Mouse (Mus musculus): ENCODE results near the gene Soat2.

Gene Soat2

GRCm38 (mm10) chr15:102193652-102194051 is 43.3 kb downstream of the Soat2 start:
- Histone ChIP-seq H3K4me3 (replicated peaks; ENCODE audit: low read length) (no peak overlapping the region), H3K4me1 (replicated peaks; ENCODE audit: low read depth, low read length) (peaks cover 79% of the 10 kb centered on the region), H3K27me3 (ENCODE audit: insufficient read depth, low read length) (no peaks in the 10 kb centered on the region), H3K9me3 (ENCODE audit: low read length) (no peaks in the 10 kb centered on the region), H3K36me3 (ENCODE audit: insufficient read depth, low read length) (peaks cover 52% of the 10 kb centered on the region)
- TF ChIP-seq POU5F1 (IDR thresholded peaks at IDR 0.05; ENCODE audit: borderline replicate concordance, low read length) (no peak), CTCF (conservative IDR thresholded peaks at IDR 0.05; ENCODE audit: low read length) (no peak), NANOG (IDR thresholded peaks at IDR 0.05; ENCODE audit: borderline replicate concordance, low read length) (no peak)

- Histone ChIP-seq H3K27me3 (ENCODE audit: insufficient read depth, low read length) (no peaks in the 10 kb centered on the region), H3K4me1 (replicated peaks; ENCODE audit: low read depth, low read length) (peaks cover 79% of the 10 kb centered on the region)
- TF ChIP-seq POU5F1 (IDR thresholded peaks at IDR 0.05; ENCODE audit: borderline replicate concordance, low read length) (no peak), NANOG (IDR thresholded peaks at IDR 0.05; ENCODE audit: borderline replicate concordance, low read length) (no peak), CTCF (conservative IDR thresholded peaks at IDR 0.05; ENCODE audit: low read length) (no peak)
Observed at GRCm38 (mm10) chr15:102194439-102194838, 44.1 kb downstream of the Soat2 start.

GRCm38 (mm10) chr15:102195373-102195772 is 45.0 kb downstream of the Soat2 start:
- H3K4me1 ChIP-seq (replicated peaks; ENCODE audit: low read depth, low read length), result peaks cover 73% of the 10 kb centered on the region
- TF ChIP-seq NANOG (IDR thresholded peaks at IDR 0.05; ENCODE audit: borderline replicate concordance, low read length) (no peak), POU5F1 (IDR thresholded peaks at IDR 0.05; ENCODE audit: borderline replicate concordance, low read length) (no peak), CTCF (conservative IDR thresholded peaks at IDR 0.05; ENCODE audit: low read length) (no peak)
- no peak overlapping the region for H3K4me3 ChIP-seq (replicated peaks; ENCODE audit: low read length)
- no peaks in the 10 kb centered on the region for H3K9me3 ChIP-seq (ENCODE audit: low read length)
- peaks cover 59% of the 10 kb centered on the region for H3K36me3 ChIP-seq (ENCODE audit: insufficient read depth, low read length)
- H3K27me3 ChIP-seq (ENCODE audit: insufficient read depth, low read length), result no peaks in the 10 kb centered on the region

More at GRCm38 (mm10) chr15:102194439-102194838, 44.1 kb downstream of the Soat2 start:
- peaks cover 60% of the 10 kb centered on the region for H3K36me3 ChIP-seq (ENCODE audit: insufficient read depth, low read length)
- no peak overlapping the region for H3K4me3 ChIP-seq (replicated peaks; ENCODE audit: low read length)
- no peaks in the 10 kb centered on the region for H3K9me3 ChIP-seq (ENCODE audit: low read length)

GRCm38 (mm10) chr15:102198841-102199240 is 48.5 kb downstream of the Soat2 start:
- TF ChIP-seq CTCF (conservative IDR thresholded peaks at IDR 0.05; ENCODE audit: low read length) (no peak), NANOG (IDR thresholded peaks at IDR 0.05; ENCODE audit: borderline replicate concordance, low read length) (no peak), POU5F1 (IDR thresholded peaks at IDR 0.05; ENCODE audit: borderline replicate concordance, low read length) (no peak)
- peaks cover 60% of the 10 kb centered on the region for H3K36me3 ChIP-seq (ENCODE audit: insufficient read depth, low read length)

GRCm38 (mm10) chr15:102202971-102203834 is 52.9 kb downstream of the Soat2 start, which contains the start of gene Zfp740:
TSS of gene Zfp740 (plus strand) at chr15:102203249.
- Histone ChIP-seq H3K4me3 (replicated peaks; ENCODE audit: low read length) (peak within 1 kb of the TSS; percentile 90), H3K36me3 (ENCODE audit: insufficient read depth, low read length) (peaks cover 70% of the 10 kb centered on the region), H3K27me3 (ENCODE audit: insufficient read depth, low read length) (no peaks in the 10 kb centered on the region), H3K9me3 (ENCODE audit: low read length) (no peaks in the 10 kb centered on the region), H3K4me1 (replicated peaks; ENCODE audit: low read depth, low read length) (peaks cover 76% of the 10 kb centered on the region)
- TF ChIP-seq POU5F1 (IDR thresholded peaks at IDR 0.05; ENCODE audit: borderline replicate concordance, low read length) (no peak), NANOG (IDR thresholded peaks at IDR 0.05; ENCODE audit: borderline replicate concordance, low read length) (no peak), CTCF (conservative IDR thresholded peaks at IDR 0.05; ENCODE audit: low read length) (no peak)

More at GRCm38 (mm10) chr15:102198841-102199240, 48.5 kb downstream of the Soat2 start:
- peaks cover 64% of the 10 kb centered on the region for H3K4me1 ChIP-seq (replicated peaks; ENCODE audit: low read depth, low read length)
- H3K9me3 ChIP-seq (ENCODE audit: low read length), result no peaks in the 10 kb centered on the region
- H3K4me3 ChIP-seq (replicated peaks; ENCODE audit: low read length), result no peak overlapping the region
- H3K27me3 ChIP-seq (ENCODE audit: insufficient read depth, low read length), result no peaks in the 10 kb centered on the region

- peaks cover 72% of the 10 kb centered on the region for H3K36me3 ChIP-seq (ENCODE audit: insufficient read depth, low read length)
- H3K27me3 ChIP-seq (ENCODE audit: insufficient read depth, low read length), result no peaks in the 10 kb centered on the region
- H3K4me1 ChIP-seq (replicated peaks; ENCODE audit: low read depth, low read length), result peaks cover 80% of the 10 kb centered on the region
- peak overlapping the region; percentile 90 for H3K4me3 ChIP-seq (replicated peaks; ENCODE audit: low read length)
- H3K9me3 ChIP-seq (ENCODE audit: low read length), result no peaks in the 10 kb centered on the region
- no peak for TF ChIP-seq CTCF (conservative IDR thresholded peaks at IDR 0.05; ENCODE audit: low read length)
- no peak for TF ChIP-seq POU5F1 (IDR thresholded peaks at IDR 0.05; ENCODE audit: borderline replicate concordance, low read length)
- TF ChIP-seq NANOG (IDR thresholded peaks at IDR 0.05; ENCODE audit: borderline replicate concordance, low read length), result no peak
Observed at GRCm38 (mm10) chr15:102203835-102204381, 53.6 kb downstream of the Soat2 start.

- H3K36me3 ChIP-seq (ENCODE audit: insufficient read depth, low read length), result peaks cover 73% of the 10 kb centered on the region
- H3K4me3 ChIP-seq (replicated peaks; ENCODE audit: low read length), result peak within 1 kb of the TSS; percentile 90
- TF ChIP-seq NANOG (IDR thresholded peaks at IDR 0.05; ENCODE audit: borderline replicate concordance, low read length) (no peak), POU5F1 (IDR thresholded peaks at IDR 0.05; ENCODE audit: borderline replicate concordance, low read length) (no peak), CTCF (conservative IDR thresholded peaks at IDR 0.05; ENCODE audit: low read length) (no peak)
- H3K27me3 ChIP-seq (ENCODE audit: insufficient read depth, low read length), result no peaks in the 10 kb centered on the region
- no peaks in the 10 kb centered on the region for H3K9me3 ChIP-seq (ENCODE audit: low read length)
- peaks cover 84% of the 10 kb centered on the region for H3K4me1 ChIP-seq (replicated peaks; ENCODE audit: low read depth, low read length)
Observed at GRCm38 (mm10) chr15:102204674-102205505, 54.6 kb downstream of the Soat2 start, which contains the start of gene Csad. TSS of gene Csad (minus strand) at chr15:102204724.

- peak overlapping the region; percentile 90 for H3K4me3 ChIP-seq (replicated peaks; ENCODE audit: low read length)
- H3K27me3 ChIP-seq (ENCODE audit: insufficient read depth, low read length), result no peaks in the 10 kb centered on the region
- TF ChIP-seq NANOG (IDR thresholded peaks at IDR 0.05; ENCODE audit: borderline replicate concordance, low read length) (no peak), CTCF (conservative IDR thresholded peaks at IDR 0.05; ENCODE audit: low read length) (no peak), POU5F1 (IDR thresholded peaks at IDR 0.05; ENCODE audit: borderline replicate concordance, low read length) (no peak)
- H3K4me1 ChIP-seq (replicated peaks; ENCODE audit: low read depth, low read length), result peaks cover 87% of the 10 kb centered on the region
- peaks cover 77% of the 10 kb centered on the region for H3K36me3 ChIP-seq (ENCODE audit: insufficient read depth, low read length)
- H3K9me3 ChIP-seq (ENCODE audit: low read length), result no peaks in the 10 kb centered on the region
Observed at GRCm38 (mm10) chr15:102205779-102206178, 55.5 kb downstream of the Soat2 start.
